Mouse (Mus musculus) kidney, postnatal 14 days (tissue): ENCODE data around the gene Wrap53.

Source experiments
- DNase-seq: peaks from one replicate; pipeline ENCODE4 v3.0.0; 2022; ENCODE audit warnings: mixed read lengths

Wrap53 gene

DNA sequence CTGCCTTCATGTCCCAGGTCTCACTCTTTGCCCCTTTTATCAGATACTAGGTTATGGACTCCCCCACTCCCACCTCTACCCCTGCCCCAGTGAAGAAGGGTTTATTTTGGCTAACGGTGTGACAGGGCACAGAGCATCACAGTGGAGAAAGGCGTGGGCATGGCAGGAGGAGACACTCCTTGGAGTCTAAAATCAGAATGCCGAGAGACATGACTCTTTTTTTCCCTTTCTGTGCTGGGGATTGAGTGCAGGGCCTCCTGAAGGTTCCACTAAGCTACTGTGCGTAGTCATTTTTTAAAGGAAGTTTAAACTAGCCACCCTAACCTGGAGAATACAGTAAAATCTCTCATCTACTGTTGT is 52.0 kb downstream of the Wrap53 start:
- DNase-seq: no peak

DNA sequence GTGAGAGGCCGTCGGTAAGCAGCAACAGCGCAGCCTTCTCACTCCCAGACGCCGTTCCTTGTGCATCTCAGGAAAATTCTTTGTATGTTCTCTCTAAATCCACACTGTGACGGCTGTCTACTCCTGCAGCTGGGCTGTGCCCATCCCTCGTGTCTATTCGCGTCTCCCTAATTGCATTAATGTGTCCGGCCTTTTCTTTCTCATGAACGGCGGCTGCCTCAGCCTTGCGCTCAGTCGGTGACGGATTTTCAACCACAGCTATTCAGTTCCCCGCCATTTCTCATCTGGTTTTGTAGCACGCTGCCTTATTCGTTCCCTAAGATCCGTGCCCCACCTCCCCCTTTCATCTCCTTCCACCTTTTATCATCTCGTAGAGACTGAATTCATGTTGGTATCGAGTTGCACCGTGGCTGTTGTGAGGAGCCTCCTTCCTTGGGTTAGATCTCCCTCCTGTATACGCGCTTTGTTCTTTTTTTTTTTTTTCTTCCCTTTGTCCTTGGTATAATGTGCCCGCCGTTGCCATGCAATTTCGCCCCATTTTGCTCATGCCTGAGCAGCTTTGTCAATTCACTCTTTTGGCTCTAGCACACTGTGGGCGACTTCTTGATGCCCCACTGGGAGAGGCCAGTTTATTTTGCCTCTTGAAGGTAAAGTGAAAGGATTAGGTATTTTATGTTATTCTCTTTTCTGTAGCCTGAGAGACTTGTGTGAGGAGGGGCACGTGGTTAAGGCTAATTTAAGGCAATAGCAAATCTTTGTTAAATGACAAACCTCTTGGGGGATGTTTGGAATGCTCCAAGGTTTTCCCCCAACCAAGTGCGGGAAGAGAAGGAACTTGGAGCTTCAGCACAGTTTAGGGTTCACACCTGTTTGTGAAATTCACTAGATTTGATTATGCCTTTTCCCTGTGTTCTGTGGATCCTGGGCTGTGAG is 52.7 kb downstream of the Wrap53 start:
- no peak for DNase-seq

DNA sequence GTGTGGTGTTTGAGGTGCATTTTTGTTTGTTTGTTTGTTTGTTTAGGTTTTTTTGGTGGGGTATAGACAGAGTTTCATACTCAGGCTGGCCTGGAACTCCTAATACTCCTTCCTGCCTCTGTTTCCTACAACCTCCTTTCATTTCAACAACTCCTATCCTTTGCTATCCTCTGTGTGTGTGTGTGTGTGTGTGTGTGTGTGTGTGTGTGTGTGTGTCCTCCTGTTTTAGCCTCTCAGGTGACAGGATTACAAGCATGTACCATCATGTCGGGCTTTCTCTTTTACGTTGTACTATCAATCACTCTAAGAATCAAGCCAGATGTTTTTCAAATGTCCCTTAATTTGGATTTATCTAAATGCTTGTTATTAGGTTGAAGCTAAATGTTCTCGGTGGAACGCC is 53.4 kb downstream of the Wrap53 start:
- no peak for DNase-seq

DNA sequence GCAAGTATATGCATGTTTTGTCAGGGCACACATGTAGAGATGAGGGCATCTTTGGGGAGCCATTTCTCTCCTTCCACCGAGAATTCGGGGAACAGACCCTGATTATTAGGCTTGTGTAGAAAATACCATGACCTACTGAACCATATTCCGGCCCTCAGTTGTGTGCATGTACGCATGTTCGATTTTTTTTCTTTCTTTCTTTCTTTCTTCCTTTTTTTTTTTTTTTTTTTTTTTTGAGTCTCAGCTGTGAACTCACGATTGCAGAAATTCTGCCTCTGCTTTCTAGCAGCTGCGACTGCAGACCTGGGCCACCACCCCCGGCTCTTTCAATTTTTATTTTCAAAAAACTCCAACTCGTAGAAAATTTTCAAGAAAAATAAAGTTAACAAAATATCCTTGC is 54.4 kb downstream of the Wrap53 start:
- no peak for DNase-seq

DNA sequence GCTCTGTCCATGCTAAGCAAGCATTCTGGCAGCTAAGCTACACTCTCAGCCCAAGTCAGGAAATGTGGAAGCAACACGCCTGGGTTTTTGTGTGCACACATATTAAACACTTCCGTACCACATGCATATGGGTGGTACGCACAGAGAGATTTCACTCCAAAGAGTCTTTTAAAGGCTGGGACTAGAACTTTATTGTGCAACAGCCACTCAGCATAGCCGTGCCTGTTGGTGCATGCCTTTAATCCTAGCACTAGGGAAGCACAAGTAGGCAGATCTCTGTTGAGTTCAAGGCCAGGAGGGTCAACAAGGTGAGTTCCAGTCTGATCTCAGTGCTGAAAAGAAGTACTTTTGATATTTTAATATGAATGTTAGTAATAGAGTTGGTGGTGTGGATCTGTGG is 56.4 kb downstream of the Wrap53 start:
- no peak for DNase-seq

DNA sequence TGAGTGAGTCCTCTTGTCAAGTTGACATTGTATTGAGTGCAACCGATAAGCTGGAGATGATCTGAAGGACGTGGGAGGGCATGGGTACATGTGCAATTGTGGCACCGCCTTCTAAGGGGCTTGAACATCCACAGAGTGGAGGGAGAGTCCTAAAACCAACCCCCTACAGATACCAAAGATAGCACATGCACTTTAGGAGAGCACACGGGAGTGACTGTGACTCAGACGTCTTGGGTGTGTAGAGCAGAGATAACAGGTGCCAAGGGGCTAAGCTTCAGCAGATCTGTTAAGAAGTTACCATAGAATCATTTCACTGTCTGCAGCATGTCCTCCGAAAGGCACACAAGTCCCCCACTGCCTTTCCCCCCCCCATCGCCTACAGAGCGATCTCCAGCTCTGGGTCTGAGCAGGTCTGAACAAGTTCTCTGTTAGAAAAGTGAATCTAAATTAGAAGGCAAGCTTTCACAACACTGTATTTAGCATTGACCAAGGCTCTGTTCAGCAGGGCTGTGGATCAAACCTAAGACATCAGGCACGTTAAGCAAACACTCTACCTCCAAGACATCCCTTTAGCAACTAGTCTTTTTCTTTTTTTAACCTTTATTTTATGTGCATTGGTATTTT is 58.4 kb downstream of the Wrap53 start:
- DNase-seq: no peak

DNA sequence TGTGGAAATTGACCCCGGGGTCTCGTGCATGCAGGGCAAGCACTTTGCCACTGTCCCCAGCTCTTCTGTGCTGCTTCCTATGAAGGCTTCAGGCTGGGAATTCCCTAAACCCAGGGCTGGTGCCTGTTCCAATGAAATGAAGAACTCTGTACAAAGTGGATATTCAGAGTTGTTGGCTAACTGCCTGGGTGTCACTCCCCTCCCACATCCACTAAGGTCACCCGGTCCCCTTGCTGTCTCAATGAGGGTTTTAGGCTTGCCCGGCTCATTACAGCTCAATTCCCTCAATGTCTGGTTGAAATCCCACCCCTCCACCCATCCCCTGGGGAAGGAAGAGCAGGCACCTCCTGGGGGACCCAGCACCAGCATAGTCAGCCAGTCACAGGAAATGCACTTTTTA is 60.1 kb downstream of the Wrap53 start:
- DNase-seq: no peak

DNA sequence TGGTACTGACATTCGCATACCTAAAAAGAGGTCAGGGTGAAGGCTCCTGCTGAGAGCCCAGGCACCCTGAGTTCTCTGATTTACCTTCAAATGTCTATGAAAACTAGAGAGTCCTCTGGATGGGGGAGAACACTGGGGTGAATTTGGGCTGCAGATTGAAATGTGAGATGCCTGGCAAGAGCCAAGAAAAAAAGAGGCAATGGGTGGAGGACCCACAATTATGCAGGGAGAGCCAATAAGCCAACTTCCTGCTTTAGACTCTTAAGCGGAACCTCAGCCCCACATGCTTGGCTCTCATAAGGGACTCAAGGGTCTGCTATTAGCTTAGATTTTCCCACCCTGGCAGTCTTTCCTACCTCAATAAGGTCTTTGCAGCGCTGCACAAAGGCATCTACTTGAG is 63.4 kb downstream of the Wrap53 start:
- DNase-seq: no peak

DNA sequence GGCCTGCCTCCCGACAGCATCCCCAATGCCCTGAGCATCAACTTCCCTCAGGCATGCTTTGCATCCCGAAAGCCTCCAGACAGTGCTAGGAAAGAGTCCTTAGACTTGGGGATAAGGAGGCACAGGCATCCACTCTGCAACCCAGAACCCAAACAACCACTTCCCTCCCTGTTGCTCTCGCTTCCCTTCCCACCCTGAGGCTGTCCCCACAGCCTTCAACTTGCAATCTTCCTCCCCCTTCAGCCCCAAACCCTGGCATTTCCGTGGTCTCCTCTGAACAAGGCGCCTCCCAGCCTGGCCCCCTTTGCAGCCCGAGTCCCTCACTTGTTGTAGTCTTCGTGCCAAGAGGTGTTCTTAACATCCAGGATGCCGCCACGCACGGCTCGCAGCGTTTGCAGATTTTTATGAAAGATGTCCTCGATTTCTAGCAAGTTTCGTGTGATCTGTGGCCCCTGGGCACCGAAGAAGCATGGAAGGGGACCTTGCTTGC is 63.9 kb downstream of the Wrap53 start:
- no peak for DNase-seq

DNA sequence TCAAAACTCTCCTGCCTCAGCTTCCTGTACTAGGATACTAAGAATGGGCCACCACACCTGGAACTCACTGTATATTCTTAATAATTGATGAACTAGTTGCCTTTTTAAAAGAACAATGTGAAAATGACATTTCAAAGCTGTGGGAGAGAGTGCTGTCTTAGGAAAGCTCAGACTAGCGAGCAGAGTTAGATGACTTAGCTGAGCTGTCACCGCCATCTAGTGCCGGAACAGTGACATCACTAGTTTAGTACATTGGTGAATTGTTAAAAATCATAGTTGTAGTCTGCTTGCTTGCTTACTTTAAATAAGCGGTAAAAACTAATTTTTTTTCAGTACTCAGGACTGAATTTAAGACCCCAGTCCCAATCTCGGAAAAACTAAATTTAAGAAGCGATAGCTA is 66.2 kb downstream of the Wrap53 start:
- peak; percentile 65 for DNase-seq
